Mouse (Mus musculus): ENCODE measurements around the gene Rnf6.
A peak's percentile ranks its signal among the peaks of the same experiment; 100 is the strongest.
"Not testable (repeated sequence)": the region's sequence is repeated elsewhere in the genome, so short reads cannot be mapped to it uniquely, and the experiment has no call there.

The Rnf6 gene

GRCm38 (mm10) chr5:146230864-146231654 is 9.7 kb upstream of the Rnf6 start, which contains the start of gene Cdk8:
Gene Cdk8, plus strand, starts transcription at chr5:146231230.
- peak; percentile 98 for DNase-seq (ENCODE audit: low spot score)

GRCm38 (mm10) chr5:146229869-146230650 is 8.7 kb upstream of the Rnf6 start:
- peak; percentile 26 for DNase-seq (ENCODE audit: low spot score)

- DNase-seq (ENCODE audit: low spot score), result no peak
Measured at GRCm38 (mm10) chr5:146227496-146227895, 6.1 kb upstream of the Rnf6 start.

- no peak for DNase-seq (ENCODE audit: low spot score)
Measured at GRCm38 (mm10) chr5:146223786-146224185, 2.4 kb upstream of the Rnf6 start.

GRCm38 (mm10) chr5:146221722-146222121 is 367 bp upstream of the Rnf6 start:
- no peak for DNase-seq (ENCODE audit: low spot score)

- DNase-seq (ENCODE audit: low spot score), result no peak
Measured at GRCm38 (mm10) chr5:146220501-146220878, 865 bp downstream of the Rnf6 start.

GRCm38 (mm10) chr5:146205537-146205936 is 15.8 kb downstream of the Rnf6 start:
- no peak for DNase-seq (ENCODE audit: low spot score)

- no peak for DNase-seq (ENCODE audit: low spot score)
Measured at GRCm38 (mm10) chr5:146203921-146204320, 17.4 kb downstream of the Rnf6 start.

- no peak for DNase-seq (ENCODE audit: low spot score)
Measured at GRCm38 (mm10) chr5:146200580-146200979, 20.8 kb downstream of the Rnf6 start.

- DNase-seq (ENCODE audit: low spot score), result no peak
Measured at GRCm38 (mm10) chr5:146199540-146199939, 21.8 kb downstream of the Rnf6 start.

GRCm38 (mm10) chr5:146199073-146199472 is 22.3 kb downstream of the Rnf6 start:
- no peak for DNase-seq (ENCODE audit: low spot score)

- DNase-seq (ENCODE audit: low spot score), result no peak
Measured at GRCm38 (mm10) chr5:146193360-146193759, 28.0 kb downstream of the Rnf6 start.

GRCm38 (mm10) chr5:146190501-146191269 is 30.7 kb downstream of the Rnf6 start:
- no peak for DNase-seq (ENCODE audit: low spot score)

- no peak for DNase-seq (ENCODE audit: low spot score)
Measured at GRCm38 (mm10) chr5:146190093-146190492, 31.3 kb downstream of the Rnf6 start.

GRCm38 (mm10) chr5:146188712-146189111 is 32.6 kb downstream of the Rnf6 start:
- DNase-seq (ENCODE audit: low spot score), result no peak

- no peak for DNase-seq (ENCODE audit: low spot score)
Measured at GRCm38 (mm10) chr5:146188144-146188543, 33.2 kb downstream of the Rnf6 start.

GRCm38 (mm10) chr5:146187441-146187840 is 33.9 kb downstream of the Rnf6 start:
- DNase-seq (ENCODE audit: low spot score), result not testable (repeated sequence)

- not testable (repeated sequence) for DNase-seq (ENCODE audit: low spot score)
Measured at GRCm38 (mm10) chr5:146185204-146185603, 36.2 kb downstream of the Rnf6 start, which contains the start of gene 1700001J03Rik. Gene 1700001J03Rik, minus strand, starts transcription at chr5:146185304.

GRCm38 (mm10) chr5:146172744-146173143 is 48.6 kb downstream of the Rnf6 start:
- DNase-seq (ENCODE audit: low spot score), result not testable (repeated sequence)

- DNase-seq (ENCODE audit: low spot score), result not testable (repeated sequence)
Measured at GRCm38 (mm10) chr5:146170621-146171020, 50.7 kb downstream of the Rnf6 start, which contains the start of gene Gm6309. Gene Gm6309, minus strand, starts transcription at chr5:146170721.

GRCm38 (mm10) chr5:146160439-146160838 is 60.9 kb downstream of the Rnf6 start, which contains the start of gene Gm5565:
Gene Gm5565, minus strand, starts transcription at chr5:146160539.
- not testable (repeated sequence) for DNase-seq (ENCODE audit: low spot score)

Data from MN1 (cell line).